Mouse (Mus musculus): ENCODE data around the gene Efs. TPM values are rescaled to one million over a fixed set of nuclear protein-coding genes. Genes with fewer than 3 reads are reported as not detected.

Efs gene
- total RNA-seq, 1 experiment from 2014 or later = 3.6 TPM

DNA sequence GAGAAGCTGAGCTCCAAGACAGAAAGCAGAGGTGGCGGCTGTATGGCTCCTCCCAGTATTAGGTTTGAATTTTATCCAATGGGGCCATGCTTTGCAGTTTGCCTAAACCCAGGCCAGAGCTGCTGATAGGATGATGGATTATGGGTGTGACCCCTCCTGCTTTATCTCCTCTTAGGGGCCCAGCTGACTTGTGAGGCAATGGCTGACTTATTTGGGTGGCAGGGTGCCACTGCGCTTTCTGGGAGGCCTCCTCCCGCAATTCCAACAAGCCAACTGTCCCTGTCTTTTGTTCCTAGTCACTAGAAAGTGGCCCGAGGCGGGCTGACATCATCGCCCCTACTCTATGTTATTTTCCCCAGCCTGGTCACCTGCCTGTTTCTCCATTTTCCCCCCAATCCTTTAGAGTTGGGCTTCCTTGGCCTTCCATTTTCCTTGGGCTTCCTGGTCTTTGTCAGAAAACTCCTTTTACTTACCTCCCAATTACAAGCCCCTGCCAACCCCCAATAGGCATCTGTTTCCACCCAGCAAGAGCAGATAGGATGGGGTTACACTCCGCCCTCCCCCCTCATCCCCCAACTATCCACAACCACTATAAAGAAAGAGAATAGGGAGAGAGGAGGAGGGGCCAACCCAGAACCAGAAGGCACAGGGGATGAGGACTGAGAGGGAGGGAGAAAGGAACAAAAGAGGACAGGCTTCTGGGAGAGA is 1.1 kb downstream of the Efs start:
- DNase-seq = no peak

DNA sequence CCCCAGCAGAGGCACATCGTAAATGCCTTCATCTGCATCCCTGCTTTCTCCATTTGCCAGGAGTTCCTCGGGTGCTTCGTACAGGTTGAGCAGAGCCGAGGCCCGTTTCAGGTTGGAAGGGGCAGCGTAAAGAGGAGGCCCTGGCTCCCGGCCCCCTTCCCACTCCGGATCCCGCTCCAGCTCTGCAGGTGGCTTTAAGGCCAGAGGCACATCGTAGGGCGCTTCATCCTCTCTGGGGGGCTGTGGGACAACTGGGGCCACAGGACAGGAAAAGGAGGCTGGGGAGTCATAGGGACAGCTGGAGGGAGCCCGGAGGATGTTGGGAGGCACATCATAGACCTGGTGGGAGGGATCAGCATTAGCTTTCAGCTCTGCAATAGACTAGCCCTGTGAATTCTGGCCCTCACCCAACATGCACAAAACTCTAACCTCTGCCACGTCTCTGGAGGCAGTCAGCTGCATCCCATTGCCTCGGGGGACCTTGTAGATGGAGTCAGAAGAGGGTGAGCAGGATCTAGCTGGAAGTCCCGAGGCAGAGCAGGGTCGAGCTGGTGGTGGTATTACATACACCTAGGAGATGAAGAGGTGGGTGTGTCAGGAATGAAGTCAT is 5.7 kb downstream of the Efs start:
- no peak for DNase-seq

DNA sequence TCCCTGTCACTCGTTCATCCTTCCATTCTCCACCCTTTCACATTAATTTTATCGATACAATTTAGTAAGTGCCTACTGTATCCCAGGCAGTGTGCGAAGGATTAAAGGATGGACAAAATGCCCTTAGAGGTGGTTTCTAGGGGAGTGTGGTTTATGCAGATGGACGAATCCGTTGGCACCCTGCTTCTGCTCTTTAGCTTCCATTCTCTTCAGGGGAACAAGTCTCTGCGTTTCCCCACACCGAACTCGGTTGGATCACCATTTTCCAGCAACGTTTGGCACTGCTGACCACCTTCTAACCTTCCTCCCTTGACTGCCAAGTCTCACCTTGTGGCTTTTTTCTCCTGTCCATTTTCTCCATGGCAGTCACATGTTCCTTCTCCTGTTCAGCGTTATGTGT is 12.6 kb downstream of the Efs start:
- no peak for DNase-seq

DNA sequence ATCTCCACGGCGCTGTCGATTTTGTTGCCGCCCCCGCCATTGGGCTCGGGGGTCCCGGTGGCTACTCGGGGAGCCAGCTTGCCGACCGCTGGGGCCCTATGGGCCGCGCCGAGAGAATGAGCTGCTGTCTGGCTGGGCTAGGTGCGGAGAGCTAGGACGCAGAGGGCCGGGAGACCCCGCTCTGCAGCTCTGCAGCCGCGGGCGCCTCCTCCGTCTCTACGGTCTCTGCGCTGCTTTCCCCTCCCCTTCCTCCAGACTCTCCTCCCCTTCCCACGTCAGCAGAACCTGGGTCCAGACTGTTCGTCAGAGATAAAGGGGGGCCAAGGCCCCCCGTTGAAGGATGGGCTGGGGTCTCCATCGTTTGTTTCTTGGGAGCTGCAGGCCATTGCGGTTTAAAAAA is 13.0 kb downstream of the Efs start, which contains the start of gene Slc22a17:
Slc22a17 (minus strand) TSS at position 247 of the 400 bp plus-strand sequence.
- peak; percentile 68 for DNase-seq

DNA sequence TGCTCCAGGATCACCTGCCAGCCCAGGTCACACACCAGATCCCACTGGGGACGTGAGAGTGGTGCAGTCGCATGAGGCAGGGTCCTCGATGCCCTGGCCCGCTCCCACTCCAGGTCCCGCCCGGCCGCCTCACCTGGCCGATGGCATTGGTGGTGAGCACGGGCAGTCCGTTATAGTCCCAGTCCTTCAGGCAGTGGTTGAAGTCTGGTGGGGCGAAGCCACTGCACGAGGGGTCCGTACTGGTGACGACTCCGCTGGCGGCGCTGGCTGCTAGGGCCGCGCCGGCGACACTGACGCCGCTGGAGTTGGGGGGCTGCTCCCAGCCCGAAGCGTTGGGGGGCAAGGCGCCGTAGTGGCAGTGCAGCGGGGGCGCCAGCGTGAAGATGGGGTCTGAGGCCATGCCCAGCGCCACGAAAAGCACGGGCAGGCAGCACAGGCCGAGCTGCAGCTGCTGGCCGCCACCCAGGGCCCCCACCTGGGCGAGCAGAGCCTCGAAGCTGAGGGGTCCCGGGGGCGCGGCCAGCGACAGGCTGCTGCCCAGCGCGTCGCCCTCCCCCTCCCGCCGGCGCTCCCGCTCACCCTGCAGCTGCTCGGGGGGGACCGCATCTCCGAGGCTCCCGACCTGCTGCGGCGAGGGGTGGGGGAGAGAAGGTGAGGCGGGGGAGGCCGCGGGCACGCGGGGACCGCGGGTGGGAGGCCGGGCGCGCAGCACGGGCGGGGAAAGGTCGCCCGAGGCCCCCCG is 13.6 kb downstream of the Efs start:
- DNase-seq = peak; percentile 23

DNA sequence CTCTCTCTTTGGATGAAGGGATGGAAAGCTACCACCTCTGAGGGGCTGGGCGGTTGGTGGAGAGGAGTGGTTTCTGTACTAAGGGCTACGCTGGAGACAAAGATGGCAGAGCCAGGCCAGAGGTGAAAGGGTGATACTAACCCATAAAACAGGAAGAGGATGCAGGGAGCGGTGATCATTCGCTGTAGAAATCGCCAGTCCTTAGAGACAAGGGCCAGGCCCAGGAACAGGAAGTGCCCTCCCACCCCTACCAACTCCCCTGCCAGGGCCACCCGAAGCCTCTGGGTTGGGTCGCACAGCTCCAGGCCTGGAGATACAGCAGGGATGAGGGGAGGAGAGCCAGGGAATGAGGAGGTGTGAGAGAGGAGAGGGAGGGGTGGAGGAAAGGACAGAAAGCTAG is 17.2 kb downstream of the Efs start:
- no peak for DNase-seq

DNA sequence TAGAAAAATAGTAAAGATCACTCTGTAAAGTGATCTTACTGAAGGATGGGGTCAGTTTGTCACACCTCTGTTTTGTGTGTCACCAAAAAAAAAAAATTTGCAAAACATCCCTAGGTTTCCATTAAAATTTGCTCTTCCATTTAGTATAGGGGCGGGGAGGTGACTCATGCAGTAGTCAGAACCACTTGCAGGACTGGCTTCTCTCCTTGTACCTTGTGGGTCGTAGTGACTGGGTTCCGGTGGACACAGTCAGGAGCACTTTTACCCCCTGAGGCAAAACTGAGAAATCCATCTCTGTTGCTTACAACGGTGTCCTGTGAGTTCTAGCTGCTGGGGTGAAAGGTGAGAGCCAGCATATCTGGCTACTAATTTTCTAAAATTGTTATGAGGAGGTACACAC is 22.3 kb downstream of the Efs start:
- DNase-seq = no peak

DNA sequence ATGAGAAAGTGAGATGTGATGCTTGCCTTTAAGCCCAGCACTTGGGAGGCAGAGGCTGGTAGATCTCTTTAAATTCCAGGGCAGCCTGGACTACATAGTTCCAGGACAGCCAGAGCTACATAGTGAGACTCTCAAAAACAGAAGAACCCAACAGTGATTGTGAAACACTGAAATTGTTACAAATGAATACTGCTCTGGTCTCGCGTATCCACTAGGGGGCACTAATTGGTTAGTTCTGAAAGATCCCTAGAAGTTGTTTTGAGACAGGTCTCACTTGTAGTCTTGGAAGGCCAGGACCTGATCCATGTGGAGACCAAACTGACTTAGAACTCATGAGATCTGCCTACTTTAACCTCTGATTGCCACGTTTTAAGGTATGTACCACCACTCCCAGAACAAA is 25.5 kb downstream of the Efs start:
- DNase-seq = peak; percentile 42

DNA sequence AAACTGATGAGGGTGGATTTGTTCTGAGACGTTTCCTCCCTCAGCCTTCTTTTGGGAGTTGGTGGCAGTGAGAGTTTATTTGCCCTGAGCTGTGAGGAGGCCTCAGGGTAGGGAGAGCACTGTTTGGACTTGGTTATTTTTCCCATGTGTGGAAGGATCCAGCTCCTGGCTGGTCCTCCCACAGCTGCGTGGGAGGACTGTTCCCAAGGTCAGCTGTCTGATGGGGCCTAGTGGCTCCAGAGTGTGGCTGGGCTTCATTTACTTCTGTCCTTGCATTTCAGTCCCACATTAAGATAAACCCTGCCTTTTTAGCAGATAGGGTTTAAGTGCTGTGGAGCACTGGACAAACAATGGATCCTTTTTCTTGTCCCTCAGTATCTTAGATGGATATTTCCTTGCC is 28.5 kb downstream of the Efs start:
- no peak for DNase-seq

DNA sequence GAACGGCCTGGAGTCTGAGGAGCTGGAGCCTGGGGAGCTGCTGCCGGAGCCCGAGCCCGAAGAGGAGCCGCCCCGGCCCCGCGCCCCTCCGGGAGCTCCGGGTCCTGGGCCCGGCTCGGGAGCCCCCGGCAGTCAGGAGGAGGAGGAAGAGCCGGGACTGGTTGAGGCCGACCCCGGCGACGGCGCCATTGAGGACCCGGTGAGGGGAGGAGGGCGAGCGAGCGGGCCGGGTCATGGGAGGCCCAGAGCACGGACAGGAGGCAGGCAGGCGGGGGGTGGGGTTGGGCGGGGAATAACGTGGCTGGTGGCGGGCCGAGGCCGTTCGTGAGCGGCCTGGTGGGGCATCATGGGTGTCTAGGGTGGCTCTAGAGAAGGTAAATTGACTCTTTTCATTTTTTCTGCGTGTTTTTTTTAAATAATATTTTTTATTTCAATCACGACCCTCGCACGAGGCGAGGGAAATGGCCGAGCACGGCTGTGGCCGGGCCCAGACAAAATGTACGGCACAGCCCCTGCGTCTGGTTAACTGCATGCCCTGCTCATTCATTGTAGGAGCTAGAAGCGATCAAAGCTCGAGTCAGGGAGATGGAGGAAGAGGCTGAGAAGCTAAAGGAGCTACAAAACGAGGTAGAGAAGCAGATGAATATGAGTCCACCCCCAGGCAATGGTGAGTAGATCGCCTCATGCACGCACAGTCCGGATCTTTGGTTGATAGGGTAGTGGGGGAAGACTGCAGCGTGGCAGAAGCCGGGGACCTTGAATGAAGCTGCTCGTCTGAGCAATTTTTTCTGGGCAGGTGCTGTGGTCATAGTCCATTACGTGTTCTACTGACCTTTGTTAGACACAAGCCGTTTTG is 31.4 kb downstream of the Efs start:
- DNase-seq = peak; percentile 78

DNA sequence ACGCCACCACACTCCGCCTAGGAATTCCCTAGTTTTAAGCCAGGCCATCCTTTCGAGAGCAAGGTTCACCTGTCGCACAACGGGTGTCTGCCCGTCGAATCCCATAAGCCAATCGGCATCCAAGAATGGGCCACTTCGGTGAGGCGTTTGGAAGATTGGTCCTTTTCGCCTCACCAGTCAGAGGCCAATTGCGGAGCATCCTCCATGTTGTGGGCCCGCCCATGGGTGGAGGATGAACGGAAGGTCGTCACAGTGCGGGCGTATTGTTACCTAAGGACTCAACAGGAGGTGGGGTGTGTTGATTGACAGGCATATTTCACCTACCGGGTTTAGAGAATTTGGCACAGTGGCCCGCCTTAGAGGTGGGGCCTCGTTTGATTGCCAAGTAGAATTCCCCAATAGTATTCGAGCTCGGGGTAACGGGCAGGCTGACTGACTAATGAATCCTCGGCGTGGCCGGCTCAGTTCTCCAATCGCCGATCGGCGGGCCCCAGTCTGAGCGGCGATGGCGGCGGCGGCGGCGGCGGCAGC is 32.2 kb downstream of the Efs start:
- peak; percentile 93 for DNase-seq

DNA sequence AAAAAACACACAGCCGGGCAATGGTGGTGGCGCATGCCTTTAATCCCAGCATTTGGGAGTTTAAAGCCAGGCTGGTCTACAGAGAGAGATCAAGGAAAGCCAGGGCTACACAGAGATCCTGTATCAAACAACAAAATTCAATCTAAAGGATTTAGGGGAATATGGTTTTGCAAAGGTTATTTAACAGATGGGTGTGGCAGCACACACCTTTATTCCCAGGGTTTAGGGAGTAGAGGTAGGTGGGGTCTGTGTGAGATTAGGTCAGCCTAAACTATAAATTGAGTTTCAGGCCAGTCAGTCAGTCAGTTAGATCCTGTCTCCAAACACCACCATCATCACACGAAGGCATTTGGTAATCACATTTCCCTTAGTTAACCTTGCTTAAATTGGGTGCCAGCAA is 33.7 kb downstream of the Efs start, which contains the start of gene Pabpn1:
Pabpn1 (plus strand) TSS at position 301 of the 400 bp plus-strand sequence.
- DNase-seq = no peak

DNA sequence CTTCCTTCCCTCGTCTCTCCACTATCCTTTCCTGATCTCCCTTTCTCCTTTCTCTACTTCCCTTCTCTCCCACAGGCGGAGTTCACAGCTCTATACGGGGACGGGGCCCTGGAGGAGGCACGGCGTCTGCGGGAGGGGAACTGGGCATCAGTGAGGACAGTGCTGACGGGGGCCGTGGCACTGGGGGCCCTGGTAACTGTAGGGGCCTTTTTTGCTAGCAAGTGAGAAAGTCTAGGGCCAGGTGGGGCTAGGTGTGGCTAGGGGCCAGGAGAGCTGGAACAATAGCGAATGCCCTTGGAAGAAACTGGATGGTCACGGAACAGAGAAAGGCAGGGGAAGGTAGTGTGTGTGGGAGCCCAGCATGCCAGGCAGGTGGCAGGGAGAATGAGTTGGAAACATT is 40.6 kb downstream of the Efs start:
- DNase-seq = no peak

DNA sequence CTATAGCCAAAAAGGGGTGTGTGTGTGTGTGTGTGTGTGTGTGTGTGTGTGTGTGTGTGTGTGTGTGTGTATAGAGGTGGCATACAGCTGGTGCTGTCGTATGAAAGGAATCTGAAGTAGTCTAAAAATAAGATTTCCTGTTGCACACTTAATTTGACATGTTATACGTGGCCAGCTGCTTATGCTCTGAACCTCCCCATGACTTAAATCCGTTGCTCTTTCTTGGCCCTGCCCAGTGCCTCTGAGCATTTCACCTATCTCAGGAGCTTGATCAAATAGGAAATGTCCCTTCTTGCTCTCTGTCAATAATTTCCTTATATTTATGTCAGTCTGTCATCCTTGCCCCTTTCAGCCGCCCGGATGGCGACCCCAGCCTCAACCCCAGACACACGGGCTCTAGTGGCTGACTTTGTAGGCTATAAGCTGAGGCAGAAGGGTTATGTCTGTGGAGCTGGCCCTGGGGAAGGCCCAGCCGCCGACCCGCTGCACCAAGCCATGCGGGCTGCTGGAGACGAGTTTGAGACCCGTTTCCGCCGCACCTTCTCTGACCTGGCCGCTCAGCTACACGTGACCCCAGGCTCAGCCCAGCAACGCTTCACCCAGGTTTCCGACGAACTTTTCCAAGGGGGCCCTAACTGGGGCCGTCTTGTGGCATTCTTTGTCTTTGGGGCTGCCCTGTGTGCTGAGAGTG is 41.8 kb downstream of the Efs start:
- DNase-seq = no peak

DNA sequence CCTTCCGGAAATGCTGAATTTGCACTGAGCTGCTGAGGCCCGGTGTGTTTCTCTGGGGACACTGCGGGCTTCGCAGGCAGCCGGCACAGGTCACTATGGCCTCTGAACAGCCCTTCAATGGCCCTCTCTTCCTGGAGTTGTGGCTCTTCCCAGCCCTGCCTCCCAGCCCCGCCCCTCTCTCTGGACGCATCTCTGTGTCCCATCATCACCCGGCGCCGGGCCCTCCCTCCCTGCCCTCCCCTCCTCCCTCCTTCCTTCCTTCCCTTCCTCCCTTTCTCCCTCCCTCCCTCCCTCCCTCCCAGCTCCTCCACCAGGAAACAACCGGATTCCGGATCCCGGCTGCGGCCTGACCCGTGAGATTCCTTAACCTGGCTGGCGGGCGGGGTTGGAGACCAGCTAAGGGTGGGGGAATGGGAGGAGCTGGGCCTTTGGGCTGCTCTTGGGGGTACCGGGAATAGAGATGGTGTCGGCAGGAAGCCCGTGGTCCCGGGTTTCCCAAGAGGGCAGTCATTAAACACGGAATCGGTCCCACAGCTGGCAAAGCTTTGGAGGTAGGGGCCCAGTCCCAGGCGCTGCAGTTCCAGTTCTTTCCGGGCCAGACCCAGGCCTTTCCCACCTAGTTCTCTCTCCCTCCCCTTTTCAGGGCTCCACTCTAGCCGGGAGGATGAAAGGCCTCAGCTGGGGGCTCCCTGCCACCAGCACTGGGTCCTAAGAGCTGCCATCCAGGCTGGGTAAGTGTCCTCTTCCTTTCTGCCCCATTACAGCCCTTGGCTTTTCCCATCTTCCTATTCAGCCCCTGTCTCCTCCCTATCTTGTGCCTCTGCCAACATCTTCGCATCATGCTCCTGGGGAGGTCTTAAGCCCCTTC is 42.5 kb downstream of the Efs start, which contains the start of the genes Bcl2l2 and Gm20521:
Bcl2l2 (plus strand) TSS at position 224 of the 868 bp plus-strand sequence.
Gm20521 (plus strand) TSS at position 288 of the 868 bp plus-strand sequence.
- peak; percentile 90 for DNase-seq

DNA sequence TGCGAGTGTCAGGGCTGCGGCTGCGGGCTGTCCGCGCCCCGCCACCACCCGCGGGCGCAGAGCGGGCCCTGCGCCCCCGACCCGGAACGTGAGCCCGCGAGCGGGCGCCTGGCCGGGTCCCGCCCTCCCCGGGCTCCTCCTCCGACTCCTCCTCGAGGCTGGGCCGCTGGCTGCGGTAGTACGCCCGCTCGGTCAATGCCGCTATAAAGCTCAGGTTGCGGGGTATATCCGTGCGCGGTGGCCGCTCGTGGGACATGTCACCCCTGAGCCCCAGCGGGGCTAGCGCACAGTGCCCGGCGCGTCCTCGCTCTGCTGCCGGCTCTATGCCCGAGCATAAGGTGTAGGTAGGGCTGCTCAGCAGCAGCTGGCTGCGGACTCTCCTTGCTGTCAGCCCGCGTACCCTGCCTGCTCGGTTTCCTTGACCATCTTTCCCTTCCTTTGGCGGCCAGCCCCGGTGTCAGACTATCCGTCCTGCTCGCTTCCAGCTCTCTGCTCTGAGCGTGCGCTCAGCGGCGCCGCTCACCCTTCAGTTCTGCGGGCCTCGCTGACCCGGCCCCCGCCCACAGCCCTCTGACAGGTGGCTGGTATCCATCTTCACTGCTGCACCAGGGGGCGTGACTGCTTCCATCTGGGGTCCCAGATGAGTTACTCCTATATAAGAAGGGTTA is 48.7 kb downstream of the Efs start, which contains the start of gene Ppp1r3e:
Ppp1r3e (minus strand) TSS at position 503 of the 668 bp plus-strand sequence.
- DNase-seq = peak; percentile 80

DNA sequence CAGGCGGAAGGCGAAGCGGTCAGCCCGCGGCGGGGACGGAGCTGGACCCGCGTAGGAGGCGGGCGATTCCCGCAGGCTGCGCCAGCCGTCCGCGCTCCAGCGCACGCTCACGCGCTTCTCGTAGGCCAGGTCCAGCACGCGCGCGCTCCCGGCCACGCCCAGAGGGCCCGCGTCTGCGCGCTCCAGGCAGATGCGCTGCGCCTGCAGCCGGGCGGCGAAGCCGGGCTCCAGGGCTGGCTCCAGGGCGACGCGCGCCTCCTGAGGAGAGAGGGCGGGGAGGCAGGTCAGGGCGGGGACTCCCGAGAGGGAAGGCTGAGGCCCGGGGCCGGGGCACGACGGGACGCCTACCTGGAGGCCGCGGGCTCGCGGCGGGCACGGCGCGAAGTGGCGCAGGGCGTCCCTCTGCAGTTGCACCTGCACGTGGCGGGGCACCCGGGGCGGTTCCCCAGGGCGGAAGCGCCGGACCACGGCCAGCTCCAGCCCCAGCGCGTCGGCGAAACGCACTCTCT is 49.3 kb downstream of the Efs start:
- DNase-seq = peak; percentile 94

DNA sequence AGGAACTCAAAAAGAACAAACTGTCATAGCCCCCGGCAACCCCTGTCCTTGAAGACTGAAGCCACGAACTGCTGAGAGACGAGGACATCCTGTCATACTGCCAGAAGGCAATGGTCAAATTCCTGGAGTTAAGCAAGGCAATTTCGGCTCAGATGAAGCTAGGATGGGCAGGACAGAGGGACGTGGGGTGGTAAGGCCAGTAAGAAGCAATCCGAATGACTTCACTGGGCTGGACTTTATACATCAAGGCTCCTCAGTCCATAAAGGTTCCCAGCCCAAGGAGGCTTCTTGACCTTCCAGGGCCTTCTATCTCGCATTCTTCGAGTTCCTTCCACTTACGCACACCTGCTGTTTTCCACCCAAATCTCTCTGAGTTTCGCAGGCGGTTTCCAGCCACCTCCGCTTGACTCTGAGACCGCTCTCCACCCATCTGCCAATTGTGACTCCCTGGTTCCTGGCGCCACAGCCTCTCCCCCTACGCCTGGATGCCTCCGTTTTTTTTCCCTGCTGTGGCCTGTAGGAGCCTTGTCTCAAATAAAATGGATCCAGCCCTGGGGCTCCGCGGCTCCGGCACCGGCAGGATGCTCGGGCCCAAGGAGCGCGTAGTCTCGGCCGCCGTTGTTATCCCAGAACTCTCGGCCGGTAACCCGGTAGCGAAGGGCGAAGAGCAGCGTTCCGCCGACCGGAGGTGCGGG is 49.9 kb downstream of the Efs start:
- DNase-seq = no peak

DNA sequence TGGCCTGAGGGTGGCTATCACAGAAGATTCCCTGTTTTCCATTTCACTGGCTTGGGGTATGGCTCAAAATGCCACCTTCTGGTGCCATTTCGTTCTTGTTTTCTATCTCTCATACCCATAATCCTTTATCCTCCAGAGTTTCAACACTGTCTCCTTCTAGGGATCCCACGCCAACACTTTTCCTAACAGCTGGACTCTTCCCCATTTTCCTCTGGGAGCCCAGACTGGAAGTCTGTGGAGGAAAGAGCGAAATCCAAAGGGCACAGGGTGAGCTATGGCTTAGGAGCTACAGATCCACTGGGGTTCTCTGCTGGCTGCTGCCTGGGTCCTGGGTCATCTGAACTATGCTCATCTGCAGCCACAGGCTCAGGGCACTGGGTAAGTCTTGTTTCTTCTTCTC is 51.8 kb downstream of the Efs start:
- no peak for DNase-seq
